Mouse (Mus musculus) stomach, postnatal 0 days (tissue): ENCODE measurements around the gene Mrps2.

Source experiments
- CTCF ChIP-seq: IDR thresholded peaks from 2 replicates; pipeline ENCODE4 v1.5.1; 2016; ENCODE audit warnings: antibody characterized with exemption, low read depth, mild to moderate bottlenecking, moderate library complexity
- EP300 ChIP-seq: optimal IDR thresholded peaks from 2 replicates; pipeline ENCODE3; 2016; ENCODE audit warnings: antibody characterized with exemption

DNA sequence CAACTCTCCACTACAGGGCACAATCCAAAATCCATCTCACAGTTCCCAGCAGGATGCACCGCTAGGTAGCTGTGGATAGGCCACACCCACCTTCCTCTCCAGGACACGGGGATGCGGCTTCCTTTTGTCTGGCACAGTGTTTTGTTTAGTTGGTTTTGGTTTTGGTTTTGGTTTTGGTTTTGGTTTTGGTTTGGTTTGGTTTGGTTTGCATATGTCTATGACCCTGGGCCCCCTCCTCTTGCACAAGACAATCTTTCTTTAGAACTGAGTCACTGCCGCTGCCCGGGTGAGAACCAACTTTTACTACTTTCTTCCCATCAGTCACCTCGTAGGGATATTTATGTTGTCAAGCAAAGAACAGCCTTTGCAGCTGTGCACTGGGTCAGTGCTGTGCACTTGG is 27.0 kb upstream of the Mrps2 start:
- TF ChIP-seq CTCF: no peak
- TF ChIP-seq EP300: no peak
